Mouse (Mus musculus) G1E (cell line): ENCODE measurements around the gene Mypop. TPM values are rescaled to one million over a fixed set of nuclear protein-coding genes. Genes with fewer than 3 reads are reported as not detected.

Experiments
- ATAC-seq: 2 replicates; pipeline ENCODE4 v1.8.0; 2016; ENCODE audit warnings: mild to moderate bottlenecking; ENCODE audit not compliant: insufficient number of reproducible peaks, poor library complexity, low FRiP score, severe bottlenecking; ENCODE audit errors: extremely low read depth
- DNase-seq: peaks from one replicate; pipeline ENCODE4 v3.0.0; 2012; ENCODE audit warnings: low spot score
- H3K27me3 ChIP-seq: 2 replicates; pipeline ENCODE4 v1.6.1; 2012; ENCODE audit warnings: mild to moderate bottlenecking, low read length, inconsistent platforms; ENCODE audit not compliant: insufficient read depth
- H3K36me3 ChIP-seq: replicated peaks from 2 replicates; pipeline ENCODE3; 2012; ENCODE audit warnings: mild to moderate bottlenecking, inconsistent platforms
- H3K4me1 ChIP-seq: 2 replicates; pipeline ENCODE4 v1.6.1; 2012; ENCODE audit warnings: low read depth, low read length, inconsistent platforms, mixed read lengths; ENCODE audit not compliant: insufficient read depth
- H3K4me3 ChIP-seq: 2 replicates; pipeline ENCODE4 v1.5.1; 2012; ENCODE audit warnings: low read depth, mild to moderate bottlenecking, inconsistent platforms, low read length, moderate library complexity, mixed read lengths
- H3K9me3 ChIP-seq: replicated peaks from 2 replicates; pipeline ENCODE4 v1.6.1; 2012; ENCODE audit warnings: inconsistent platforms
- CTCF ChIP-seq: IDR thresholded peaks from 2 replicates; pipeline ENCODE4 v1.5.1; 2012; ENCODE audit warnings: low read depth, low read length, inconsistent platforms, mixed read lengths
- GATA1 ChIP-seq: IDR thresholded peaks from 2 replicates; pipeline ENCODE4 v1.6.1; 2012; ENCODE audit warnings: borderline replicate concordance, low read length, inconsistent platforms, mixed read lengths
- GATA2 ChIP-seq: IDR thresholded peaks from 2 replicates; pipeline ENCODE4 v1.6.1; 2012; ENCODE audit warnings: low read depth, low read length, inconsistent platforms, borderline replicate concordance
- POLR2AphosphoS5 ChIP-seq: IDR thresholded peaks from 2 replicates; pipeline ENCODE4 v1.6.1; 2012; ENCODE audit warnings: low read depth, low read length, inconsistent platforms; ENCODE audit not compliant: insufficient replicate concordance
- TAL1 ChIP-seq: conservative IDR thresholded peaks from 2 replicates; pipeline ENCODE4 v1.6.1; 2012; ENCODE audit warnings: low read depth, low read length, inconsistent platforms, mixed read lengths
- polyA plus RNA-seq: library from polyadenylated mRNA; stranded (reverse); fragments of >175 nt; gene quantifications from 2 replicates; pipeline ENCODE4 v1.2.3, GENCODE M21; 2012
- total RNA-seq, 2 experiments: library from RNA; stranded (forward) in 1 of 2; stranded (reverse) in 1 of 2; fragments of 200-1000 nt in 1 of 2; fragments of >200 nt in 1 of 2; fragmentation: Nextera tagmentation in 1 of 2; gene quantifications; 2 replicates each; pipeline ENCODE4 v1.2.3; 2014 to 2017

Mypop gene
- total and polyA plus RNA-seq, 3 experiments = 2.0 to 15.8 (median 2.4) TPM

DNA sequence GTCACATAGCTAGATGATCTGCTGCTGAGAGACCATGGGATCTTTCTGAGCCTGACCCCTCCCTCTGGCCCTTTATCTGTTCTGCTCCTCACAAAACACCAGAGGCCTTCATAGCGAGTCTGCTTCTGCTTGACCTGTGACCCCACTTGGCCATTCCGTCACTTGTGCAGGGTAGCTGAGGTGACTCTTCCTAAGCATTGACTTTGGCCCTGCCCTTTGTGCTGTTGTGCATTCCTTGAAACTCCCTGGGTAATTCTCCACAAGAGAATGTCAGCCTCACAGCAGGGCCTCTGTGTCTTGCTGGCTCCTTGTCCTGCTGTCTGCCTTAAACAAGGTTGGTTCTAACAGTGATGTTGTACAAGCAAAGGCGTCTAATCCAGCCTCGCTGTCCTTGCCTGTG, 40.6 kb downstream of the Mypop start:
- no peak overlapping the region for H3K4me3 ChIP-seq

GRCm38 (mm10) chr7:19044616-19045015, 53.6 kb downstream of the Mypop start:
- Histone ChIP-seq H3K4me3 (no peak overlapping the region), H3K4me1 (no peaks in the 10 kb centered on the region), H3K9me3 (no peaks in the 10 kb centered on the region), H3K27me3 (no peaks in the 10 kb centered on the region), H3K36me3 (peaks cover 99% of the 10 kb centered on the region)
- ATAC-seq = no peak
- TF ChIP-seq GATA1 (no peak), TAL1 (no peak), POLR2AphosphoS5 (no peak)
- DNase-seq = no peak

More for the DNA sequence above, 40.6 kb downstream of the Mypop start:
- H3K4me1 ChIP-seq = peaks cover 28% of the 10 kb centered on the region
- ATAC-seq (no peak), DNase-seq (no peak)
- TF ChIP-seq TAL1 = no peak
- TF ChIP-seq CTCF = no peak
- TF ChIP-seq GATA1 = no peak
- no peak for TF ChIP-seq POLR2AphosphoS5
- TF ChIP-seq GATA2 = no peak
- H3K36me3 ChIP-seq = peaks cover 93% of the 10 kb centered on the region
- H3K27me3 ChIP-seq = no peaks in the 10 kb centered on the region
- H3K9me3 ChIP-seq = no peaks in the 10 kb centered on the region

GRCm38 (mm10) chr7:19046286-19047069, 55.4 kb downstream of the Mypop start:
- DNase-seq (no peak), ATAC-seq (no peak)
- Histone ChIP-seq H3K4me1 (no peaks in the 10 kb centered on the region), H3K9me3 (no peaks in the 10 kb centered on the region), H3K4me3 (no peak overlapping the region), H3K36me3 (peaks cover 99% of the 10 kb centered on the region), H3K27me3 (no peaks in the 10 kb centered on the region)
- TF ChIP-seq GATA2 (no peak), GATA1 (no peak), CTCF (no peak), POLR2AphosphoS5 (no peak), TAL1 (no peak)

- Histone ChIP-seq H3K4me3 (no peak overlapping the region), H3K36me3 (peaks cover 99% of the 10 kb centered on the region), H3K4me1 (no peaks in the 10 kb centered on the region), H3K9me3 (no peaks in the 10 kb centered on the region), H3K27me3 (no peaks in the 10 kb centered on the region)
- ATAC-seq (no peak), DNase-seq (no peak)
- no peak for TF ChIP-seq CTCF
- TF ChIP-seq TAL1 = no peak
- no peak for TF ChIP-seq GATA1
- no peak for TF ChIP-seq GATA2
- no peak for TF ChIP-seq POLR2AphosphoS5
These were observed 57.0 kb downstream of the Mypop start for GRCm38 (mm10) chr7:19048006-19048527.

GRCm38 (mm10) chr7:19049252-19049651, 58.2 kb downstream of the Mypop start:
- no peaks in the 10 kb centered on the region for H3K4me1 ChIP-seq
- no peak for DNase-seq
- H3K36me3 ChIP-seq = peaks cover 100% of the 10 kb centered on the region
- no peaks in the 10 kb centered on the region for H3K27me3 ChIP-seq
- no peak for ATAC-seq
- H3K4me3 ChIP-seq = no peak overlapping the region
- no peak for TF ChIP-seq POLR2AphosphoS5
- no peak for TF ChIP-seq TAL1
- no peak for TF ChIP-seq GATA1
- TF ChIP-seq GATA2 = no peak
- no peak for TF ChIP-seq CTCF
- H3K9me3 ChIP-seq = no peaks in the 10 kb centered on the region

DNA sequence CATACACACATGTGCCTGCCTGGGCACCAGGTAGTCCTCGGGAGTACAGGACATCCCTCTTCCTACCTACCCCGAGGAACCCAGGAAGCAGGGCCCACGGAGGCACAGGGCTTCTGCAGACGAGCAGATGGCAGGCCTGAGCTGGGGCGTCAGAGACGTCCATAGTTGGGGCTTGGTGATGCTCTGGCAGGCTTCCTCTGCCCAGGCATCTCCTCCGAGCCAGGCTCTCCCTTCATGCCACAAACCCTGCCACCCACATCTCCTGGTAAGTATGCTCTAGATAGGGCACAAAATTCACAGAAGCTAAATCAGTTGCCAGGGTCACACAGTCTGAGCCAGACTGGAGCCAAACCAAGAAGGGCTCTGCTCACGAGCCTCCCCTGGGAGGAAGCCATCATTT, 59.1 kb downstream of the Mypop start:
- DNase-seq (no peak), ATAC-seq (no peak)
- no peak overlapping the region for H3K4me3 ChIP-seq
- TF ChIP-seq POLR2AphosphoS5 (no peak), GATA2 (no peak), CTCF (no peak), TAL1 (no peak), GATA1 (no peak)
- no peaks in the 10 kb centered on the region for H3K9me3 ChIP-seq
- no peaks in the 10 kb centered on the region for H3K4me1 ChIP-seq
- no peaks in the 10 kb centered on the region for H3K27me3 ChIP-seq
- peaks cover 100% of the 10 kb centered on the region for H3K36me3 ChIP-seq

GRCm38 (mm10) chr7:19051161-19051560, 60.1 kb downstream of the Mypop start:
- H3K9me3 ChIP-seq = no peaks in the 10 kb centered on the region
- H3K27me3 ChIP-seq = no peaks in the 10 kb centered on the region
- no peak for TF ChIP-seq CTCF
- TF ChIP-seq GATA1 = no peak
- no peak for TF ChIP-seq POLR2AphosphoS5
- TF ChIP-seq TAL1 = no peak
- no peak for TF ChIP-seq GATA2
- no peak overlapping the region for H3K4me3 ChIP-seq
- DNase-seq = no peak
- ATAC-seq = no peak
- H3K36me3 ChIP-seq = peaks cover 100% of the 10 kb centered on the region
- H3K4me1 ChIP-seq = no peaks in the 10 kb centered on the region
